Mouse (Mus musculus): Measurements from ENCODE around the gene Sall1. TPM values are rescaled to one million over a fixed set of nuclear protein-coding genes. Genes with fewer than 3 reads are reported as not detected.
A peak's percentile ranks its signal among the peaks of the same experiment; 100 is the strongest.

Sall1 gene
- 10 to 100 TPM; 11.7 to 13.0 TPM for total RNA-seq (2021)

GRCm38 (mm10) chr8:89043940-89044339, at the start of gene Sall1:
Gene Sall1 (minus strand): TSS chr8:89044162.
- DNase-seq (ENCODE audit: low spot score in 2 of 2) = peak; percentile 31 to 39
- intact Hi-C loops (cut with DNase I) = loop anchor here (2.0 to 5.0 kb wide), 4 partner anchors 37 to 527 kb away; no protein-coding TSS in a partner anchor

DNA sequence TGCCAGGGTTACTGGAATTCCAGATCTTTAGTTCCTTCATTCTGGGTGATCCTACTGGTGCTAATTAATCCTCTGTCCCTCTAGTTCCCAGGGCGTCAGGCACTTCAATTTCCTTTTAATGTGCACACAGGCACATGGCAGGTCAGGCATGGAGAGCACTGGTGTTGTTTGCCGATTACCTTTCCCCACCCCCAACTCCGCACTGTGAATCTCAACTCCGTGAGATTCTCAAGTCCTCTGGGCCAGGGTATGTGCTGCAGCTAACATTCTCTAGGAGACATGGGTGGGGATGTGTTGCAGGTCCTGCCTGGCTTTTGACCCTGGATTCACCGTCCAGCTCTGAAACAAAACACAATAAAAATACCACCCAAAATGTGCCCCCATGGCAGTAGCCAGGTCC, 46.0 kb upstream of the Sall1 start:
- intact Hi-C loops (cut with DNase I) = no loop called here
- DNase-seq (ENCODE audit: low spot score in 2 of 2) = no peak

- no peak for DNase-seq (ENCODE audit: low spot score in 2 of 2)
- intact Hi-C loops (cut with DNase I) = no loop called here
These were observed 35.2 kb upstream of the Sall1 start for GRCm38 (mm10) chr8:89079147-89079546.

GRCm38 (mm10) chr8:89072968-89073382, 29.0 kb upstream of the Sall1 start:
- peak in 1 of 2 experiments; percentile 4 for DNase-seq (ENCODE audit: low spot score in 2 of 2)
- intact Hi-C loops (cut with DNase I) = no loop called here

DNA sequence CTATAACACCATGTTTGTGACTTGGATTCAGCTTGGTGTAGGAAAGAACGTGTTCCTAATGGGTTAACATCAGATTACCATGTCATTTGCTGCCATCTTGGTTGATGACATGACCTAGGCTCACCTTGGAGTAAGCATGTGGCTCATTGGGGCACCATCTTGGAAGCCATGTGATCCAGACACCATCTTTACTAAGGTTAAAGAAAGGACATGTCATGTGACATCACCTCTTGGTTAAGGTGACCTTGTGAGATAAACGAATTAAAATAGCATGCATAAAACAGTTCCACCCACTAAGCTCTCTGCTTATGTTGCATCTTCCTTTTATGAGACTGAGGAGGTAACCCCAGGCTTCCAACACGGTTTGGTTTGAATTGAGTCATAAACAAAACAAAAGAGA, 23.5 kb upstream of the Sall1 start:
- intact Hi-C loops (cut with DNase I) = no loop called here
- no peak for DNase-seq (ENCODE audit: low spot score in 2 of 2)

- no peak for DNase-seq (ENCODE audit: low spot score in 2 of 2)
- intact Hi-C loops (cut with DNase I) = no loop called here
These were observed 20.1 kb upstream of the Sall1 start for GRCm38 (mm10) chr8:89064042-89064441.

DNA sequence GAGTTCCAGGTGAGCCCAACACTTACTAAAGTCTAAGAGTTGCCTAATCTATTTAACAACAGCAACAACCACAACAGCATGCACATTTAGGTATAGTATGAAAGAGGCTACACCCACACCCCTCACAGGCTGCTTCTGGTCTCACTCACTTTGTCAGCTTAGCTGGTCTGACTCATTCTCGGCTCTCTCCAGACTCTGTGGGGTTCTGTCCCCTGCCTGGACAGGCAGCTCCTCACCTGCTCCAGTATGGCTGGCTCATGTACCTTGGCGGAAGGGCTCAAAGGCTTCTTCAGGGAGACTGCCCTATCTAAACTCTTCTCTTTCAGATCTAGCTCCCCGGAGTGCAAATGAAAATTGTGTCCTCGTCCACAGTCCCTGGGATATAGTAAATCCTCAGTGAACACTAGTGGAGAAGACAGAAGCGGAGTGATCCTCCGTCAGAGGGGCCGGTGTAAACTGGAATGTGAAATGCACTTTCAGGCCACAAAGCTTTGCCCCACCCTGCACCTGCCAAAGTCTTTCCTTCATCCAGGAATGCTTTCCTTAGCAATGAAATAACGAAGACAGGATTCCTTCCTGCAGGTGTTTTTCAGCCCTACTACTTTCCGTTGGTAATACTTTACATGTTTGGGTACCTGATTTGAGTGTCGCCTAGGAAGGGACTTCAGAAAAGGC, 19.5 kb upstream of the Sall1 start:
- DNase-seq (ENCODE audit: low spot score in 2 of 2) = peak in 1 of 2 experiments; percentile 27
- intact Hi-C loops (cut with DNase I) = no loop called here

- DNase-seq (ENCODE audit: low spot score in 2 of 2) = no peak
- intact Hi-C loops (cut with DNase I) = no loop called here
These were observed 16.8 kb upstream of the Sall1 start for GRCm38 (mm10) chr8:89060717-89061116.

DNA sequence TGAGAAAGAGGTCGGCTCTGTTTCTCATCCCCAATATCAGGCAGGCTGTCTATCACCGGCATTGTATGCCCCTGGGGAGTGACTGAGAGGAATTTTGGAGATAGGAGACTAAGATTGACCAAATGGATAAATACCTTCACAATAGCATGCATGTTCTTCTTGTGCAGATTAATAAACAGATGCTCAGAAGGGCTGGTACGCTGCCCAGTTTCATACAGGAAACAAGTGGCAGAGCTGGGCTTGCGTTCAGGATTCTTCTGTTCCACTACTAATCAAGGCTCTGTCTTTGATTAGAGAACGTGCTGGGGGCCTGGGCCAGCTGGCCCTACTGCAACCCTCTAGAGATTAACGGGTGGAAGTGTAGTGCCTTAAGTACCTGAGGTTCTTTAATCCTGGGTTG, 15.5 kb upstream of the Sall1 start:
- peak in 1 of 2 experiments; percentile 28 for DNase-seq (ENCODE audit: low spot score in 2 of 2)
- intact Hi-C loops (cut with DNase I) = no loop called here

DNA sequence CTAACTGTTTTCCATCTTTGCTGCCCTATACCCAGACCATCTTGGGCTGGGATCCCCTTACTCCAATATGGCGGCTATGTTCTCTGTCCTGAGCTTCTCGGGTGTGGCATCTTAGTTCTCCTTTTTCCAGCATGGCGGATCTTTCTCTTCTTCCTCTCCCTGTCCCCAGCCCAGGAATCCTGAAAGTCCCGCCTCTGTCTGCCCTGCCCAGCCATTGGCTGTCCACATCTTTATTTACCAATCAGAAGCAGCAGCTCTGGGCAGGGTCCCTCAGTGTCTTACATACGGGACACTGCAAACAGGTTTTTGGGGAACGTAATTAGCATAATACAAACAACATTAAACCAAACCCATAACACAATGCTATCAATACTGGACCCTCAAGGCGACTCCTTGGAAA, 8.9 kb upstream of the Sall1 start:
- no peak for DNase-seq (ENCODE audit: low spot score in 2 of 2)
- intact Hi-C loops (cut with DNase I) = no loop called here

- DNase-seq (ENCODE audit: low spot score in 2 of 2) = no peak
- intact Hi-C loops (cut with DNase I) = no loop called here
These were observed 2.8 kb upstream of the Sall1 start for GRCm38 (mm10) chr8:89046639-89047348.

DNA sequence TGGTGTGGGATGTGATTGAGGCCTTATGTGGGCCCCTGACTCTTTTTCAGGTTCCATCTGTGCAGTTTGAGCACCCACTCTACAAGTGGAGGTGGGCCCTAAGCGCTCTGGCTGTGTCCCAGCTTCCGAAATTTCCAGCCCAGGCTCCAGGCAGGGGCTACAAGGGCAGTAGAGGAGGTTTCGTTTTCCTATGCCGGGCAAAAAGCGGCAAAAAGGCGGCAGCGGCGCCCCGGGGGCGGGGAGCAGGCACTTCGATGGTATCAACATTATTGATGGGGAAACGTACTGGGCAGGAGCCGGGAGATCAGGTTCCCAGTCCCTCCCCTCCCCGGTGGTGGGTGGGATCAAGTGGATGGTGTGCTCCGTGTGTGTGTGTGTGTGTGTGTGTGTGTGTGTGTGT, 2.3 kb upstream of the Sall1 start:
- intact Hi-C loops (cut with DNase I) = no loop called here
- DNase-seq (ENCODE audit: low spot score in 2 of 2) = peak in 1 of 2 experiments; percentile 34

GRCm38 (mm10) chr8:89045726-89046125, 1.8 kb upstream of the Sall1 start:
- intact Hi-C loops (cut with DNase I) = loop anchor here (2.0 kb wide), 1 partner anchor 39 kb away; no protein-coding TSS in a partner anchor
- no peak for DNase-seq (ENCODE audit: low spot score in 2 of 2)

DNA sequence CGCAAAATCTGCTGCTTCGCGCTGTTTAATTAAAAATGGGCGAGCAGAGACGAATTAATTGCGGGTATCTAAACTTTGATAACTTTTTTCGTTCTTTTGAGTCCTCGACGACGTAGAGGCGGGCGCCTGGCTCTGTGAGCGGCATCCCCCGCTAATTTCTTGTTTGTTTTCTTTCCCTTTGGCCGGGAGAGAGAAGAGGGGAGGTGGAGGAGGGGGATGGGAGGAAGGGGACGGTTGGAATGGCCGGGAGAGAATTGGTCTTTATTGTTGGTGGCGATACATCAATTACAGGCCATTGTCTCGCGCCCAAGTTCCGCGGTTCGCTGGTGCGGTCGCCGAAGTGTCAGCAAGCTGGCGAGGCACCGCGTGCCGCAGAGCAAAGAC, 1.2 kb upstream of the Sall1 start:
- no peak for DNase-seq (ENCODE audit: low spot score in 2 of 2)
- intact Hi-C loops (cut with DNase I) = loop anchor here (2.0 kb wide), 1 partner anchor 38 kb away; no protein-coding TSS in a partner anchor

GRCm38 (mm10) chr8:89044511-89045217, 702 bp upstream of the Sall1 start:
- intact Hi-C loops (cut with DNase I) = loop anchor here (2.0 to 5.0 kb wide), 3 partner anchors 38 to 348 kb away; no protein-coding TSS in a partner anchor
- DNase-seq (ENCODE audit: low spot score in 2 of 2) = peak in 1 of 2 experiments; percentile 16

DNA sequence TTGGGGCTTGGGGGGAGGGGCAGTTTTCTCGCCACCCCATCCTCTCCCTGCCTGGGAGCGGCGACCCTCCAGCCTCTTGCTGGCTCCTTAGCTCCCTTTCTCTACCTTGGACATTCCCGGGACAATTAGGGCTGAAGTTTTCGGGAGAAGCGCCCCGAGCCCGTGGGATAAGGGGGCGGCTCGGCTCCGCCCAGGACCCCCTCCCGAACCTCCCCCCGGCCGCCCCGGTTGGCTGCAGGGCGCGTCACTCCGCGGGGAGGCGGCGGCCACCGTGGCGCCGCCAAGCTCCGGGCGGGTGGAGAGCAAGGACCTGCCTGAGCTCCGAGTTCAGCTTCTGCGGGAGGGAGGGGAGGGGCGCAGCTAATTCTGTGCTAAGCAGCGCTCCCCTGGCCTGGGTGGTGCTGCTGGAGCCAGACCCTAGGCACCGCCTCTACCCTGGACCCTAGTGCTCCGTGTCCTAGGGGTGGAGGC, 556 bp downstream of the Sall1 start:
- peak; percentile 66 for DNase-seq (ENCODE audit: low spot score in 2 of 2)
- intact Hi-C loops (cut with DNase I) = loop anchor here (2.0 to 5.0 kb wide), 3 partner anchors 264 to 527 kb away; no protein-coding TSS in a partner anchor

DNA sequence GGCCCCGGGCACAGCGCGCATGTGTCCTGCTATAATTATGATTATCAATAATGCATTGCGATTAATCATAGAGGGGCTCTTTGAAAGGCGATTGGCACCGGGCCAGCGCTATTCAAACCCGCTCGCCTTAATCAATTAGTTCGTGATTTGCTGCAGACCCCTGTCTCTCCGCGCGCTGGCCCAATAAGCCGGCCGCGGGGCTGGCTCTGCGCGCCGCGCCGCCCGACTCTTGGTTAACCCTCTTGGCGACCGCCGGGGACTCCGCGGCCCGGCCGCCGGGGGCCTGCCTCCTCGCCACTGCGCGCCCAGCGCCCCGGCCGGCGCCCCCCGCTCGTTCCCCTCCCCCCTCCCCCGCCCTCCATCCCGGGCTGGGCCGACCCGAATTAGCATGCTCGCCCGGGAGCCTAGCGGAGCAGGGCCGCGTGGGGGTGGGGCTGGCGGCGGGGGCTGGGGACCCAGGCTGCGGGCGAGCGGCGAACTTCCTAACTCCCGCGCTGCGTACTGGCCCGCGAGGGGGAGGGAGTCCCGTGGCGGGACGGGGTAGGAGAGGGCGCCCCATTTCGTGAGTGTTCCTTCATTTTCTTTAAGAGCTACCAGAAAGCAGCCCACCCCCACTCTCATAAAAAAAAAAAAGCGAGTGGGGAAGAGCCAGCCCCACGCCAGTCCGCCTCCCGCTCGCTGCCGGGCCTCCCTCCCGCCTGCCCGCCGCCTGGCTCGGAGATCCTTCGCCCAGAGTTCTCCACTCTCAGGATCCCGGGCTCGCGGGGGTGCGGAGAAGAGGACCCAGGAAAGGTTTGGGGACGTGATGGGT, 1.2 kb downstream of the Sall1 start:
- DNase-seq (ENCODE audit: low spot score in 2 of 2) = peak; percentile 84
- intact Hi-C loops (cut with DNase I) = loop anchor here (2.0 to 5.0 kb wide), 3 partner anchors 265 to 528 kb away; no protein-coding TSS in a partner anchor

DNA sequence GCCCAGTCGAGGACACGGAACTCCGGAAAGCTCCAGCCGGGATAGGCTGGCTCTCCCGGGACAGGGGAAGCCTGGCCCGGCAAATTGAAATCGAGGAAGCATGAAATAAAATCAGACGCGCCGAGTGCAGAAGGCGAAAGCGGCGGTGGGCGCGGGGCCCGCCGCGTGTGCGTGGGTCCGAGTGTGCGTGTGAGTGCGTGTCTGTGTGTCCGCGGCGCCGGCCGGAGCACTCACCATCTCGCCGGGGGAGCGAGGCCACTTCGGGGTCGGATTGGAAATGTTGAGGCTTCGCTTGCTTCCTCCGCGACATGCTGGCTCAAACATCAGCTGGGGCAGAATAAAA, 1.9 kb downstream of the Sall1 start:
- DNase-seq (ENCODE audit: low spot score in 2 of 2) = peak; percentile 23 to 30
- intact Hi-C loops (cut with DNase I) = loop anchor here (2.0 to 5.0 kb wide), 3 partner anchors 265 to 529 kb away; no protein-coding TSS in a partner anchor
